Mouse (Mus musculus): ENCODE data around the gene Sema5b. TPM values are rescaled to one million over a fixed set of nuclear protein-coding genes. Genes with fewer than 3 reads are reported as not detected.

Sema5b gene
- total and polyA plus RNA-seq, 3 experiments = not detected

DNA sequence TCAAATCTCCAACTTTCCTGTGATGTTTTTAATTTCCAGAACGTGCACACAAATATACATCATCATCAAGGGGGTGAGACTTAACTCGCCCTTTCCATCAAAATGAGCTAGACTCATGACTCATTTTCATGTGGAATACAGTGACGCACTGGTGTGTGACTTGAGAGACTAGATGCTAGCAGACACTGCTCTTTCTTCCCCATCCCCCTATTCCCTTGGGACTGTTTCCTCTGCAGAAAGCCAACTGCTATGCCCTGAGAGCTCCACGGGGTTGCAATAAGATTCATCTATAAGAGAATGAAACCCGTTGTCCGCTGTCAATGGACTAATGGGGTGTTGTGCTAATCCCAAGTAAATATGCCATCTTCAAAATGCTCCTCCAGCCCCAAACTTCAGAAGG, 32.4 kb upstream of the Sema5b start:
- no peaks in the 10 kb centered on the region for H3K79me2 ChIP-seq (ENCODE audit: control insufficient read depth, insufficient read depth, low read length, poor library complexity)
- H3K9ac ChIP-seq (ENCODE audit: control insufficient read depth, low read depth, low read length, poor library complexity, severe bottlenecking) = no peak overlapping the region
- no peak overlapping the region for H3K4me3 ChIP-seq (ENCODE audit: control insufficient read depth in 1 of 2, insufficient read depth in 1 of 2, low read depth in 2 of 2, low read length in 2 of 2)
- no peaks in the 10 kb centered on the region; a peak in 1 of 4 replicates for H3K27me3 ChIP-seq (ENCODE audit: control insufficient read depth in 1 of 2, insufficient read depth in 2 of 2, low read length in 2 of 2)
- H3K4me1 ChIP-seq (ENCODE audit: control insufficient read depth in 1 of 2, insufficient read depth in 2 of 2, low read length in 2 of 2) = no peaks in the 10 kb centered on the region
- no peaks in the 10 kb centered on the region for H3K36me3 ChIP-seq (ENCODE audit: control insufficient read depth in 1 of 2, insufficient read depth in 2 of 2, low read length in 2 of 2)
- TF ChIP-seq ZC3H11A (IDR thresholded peaks at IDR 0.05; ENCODE audit: low read depth, low read length) = no peak
- no peak for TF ChIP-seq USF2 (IDR thresholded peaks at IDR 0.05; ENCODE audit: borderline replicate concordance in 1 of 2, insufficient read depth in 1 of 2, low read depth in 1 of 2, low read length in 2 of 2)
- no peak for TF ChIP-seq TBP (IDR thresholded peaks at IDR 0.05; ENCODE audit: low read depth, low read length)
- TF ChIP-seq CHD2 (IDR thresholded peaks at IDR 0.05; ENCODE audit: low read length) = no peak
- TF ChIP-seq KAT2A (conservative IDR thresholded peaks at IDR 0.05; ENCODE audit: low read depth, low read length) = no peak
- TF ChIP-seq E2F4 (IDR thresholded peaks at IDR 0.05; ENCODE audit: borderline replicate concordance, low read depth, low read length) = no peak
- TF ChIP-seq ELF1 (IDR thresholded peaks at IDR 0.05; ENCODE audit: low read depth, low read length) = no peak
- TF ChIP-seq ZNF384 (IDR thresholded peaks at IDR 0.05; ENCODE audit: low read depth, low read length) = no peak
- TF ChIP-seq USF1 (IDR thresholded peaks at IDR 0.05; ENCODE audit: low read depth, low read length) = no peak
- TF ChIP-seq MXI1 (IDR thresholded peaks at IDR 0.05; ENCODE audit: low read depth, low read length) = no peak
- TF ChIP-seq MAX (IDR thresholded peaks at IDR 0.05; ENCODE audit: low read length) = no peak
- no peak for TF ChIP-seq ZMIZ1 (IDR thresholded peaks at IDR 0.05; ENCODE audit: low read depth, low read length)
- DNase-seq (ENCODE audit: low read depth, low spot score) = no peak
- H3K9me3 ChIP-seq (replicated peaks; ENCODE audit: insufficient read depth, low read length) = no peaks in the 10 kb centered on the region
- H3K27ac ChIP-seq (ENCODE audit: control insufficient read depth, low read depth, low read length) = no peak overlapping the region

- Histone ChIP-seq H3K79me2 (ENCODE audit: control insufficient read depth, insufficient read depth, low read length, poor library complexity) (no peaks in the 10 kb centered on the region), H3K36me3 (ENCODE audit: control insufficient read depth in 1 of 2, insufficient read depth in 2 of 2, low read length in 2 of 2) (no peaks in the 10 kb centered on the region), H3K27ac (ENCODE audit: control insufficient read depth, low read depth, low read length) (no peak overlapping the region), H3K4me1 (ENCODE audit: control insufficient read depth in 1 of 2, insufficient read depth in 2 of 2, low read length in 2 of 2) (no peaks in the 10 kb centered on the region), H3K27me3 (ENCODE audit: control insufficient read depth in 1 of 2, insufficient read depth in 2 of 2, low read length in 2 of 2) (no peaks in the 10 kb centered on the region; a peak in 1 of 4 replicates), H3K4me3 (ENCODE audit: control insufficient read depth in 1 of 2, insufficient read depth in 1 of 2, low read depth in 2 of 2, low read length in 2 of 2) (no peak overlapping the region), H3K9ac (ENCODE audit: control insufficient read depth, low read depth, low read length, poor library complexity, severe bottlenecking) (no peak overlapping the region), H3K9me3 (replicated peaks; ENCODE audit: insufficient read depth, low read length) (no peaks in the 10 kb centered on the region)
- no peak for DNase-seq (ENCODE audit: low read depth, low spot score)
- TF ChIP-seq CTCF (IDR thresholded peaks at IDR 0.05 in 2 of 3, conservative IDR thresholded peaks at IDR 0.05 in 1 of 3; ENCODE audit: control insufficient read depth in 1 of 3, insufficient read depth in 1 of 3, low read depth in 2 of 3, low read length in 3 of 3, poor library complexity in 1 of 3, severe bottlenecking in 1 of 3) = no peak
- no peak for TF ChIP-seq POLR2AphosphoS5 (IDR thresholded peaks at IDR 0.05; ENCODE audit: borderline replicate concordance, low read depth, low read length)
- TF ChIP-seq HCFC1 (IDR thresholded peaks at IDR 0.05; ENCODE audit: low read depth, low read length) = no peak
- TF ChIP-seq NRF1 (IDR thresholded peaks at IDR 0.05; ENCODE audit: insufficient read depth, low read depth, low read length, poor library complexity, severe bottlenecking) = no peak
- no peak for TF ChIP-seq UBTF (IDR thresholded peaks at IDR 0.05; ENCODE audit: borderline replicate concordance, insufficient read depth, low read depth, low read length)
- no peak for TF ChIP-seq POLR2AphosphoS2 (IDR thresholded peaks at IDR 0.05; ENCODE audit: low read length)
- TF ChIP-seq SMC3 (IDR thresholded peaks at IDR 0.05; ENCODE audit: low read depth, low read length) = no peak
- TF ChIP-seq ZC3H11A (IDR thresholded peaks at IDR 0.05; ENCODE audit: low read depth, low read length) = no peak
- no peak for TF ChIP-seq MAZ (IDR thresholded peaks at IDR 0.05; ENCODE audit: low read depth, low read length)
- no peak for TF ChIP-seq USF1 (IDR thresholded peaks at IDR 0.05; ENCODE audit: low read depth, low read length)
- TF ChIP-seq RAD21 (IDR thresholded peaks at IDR 0.05; ENCODE audit: low read depth, low read length) = no peak
- TF ChIP-seq POLR2A (IDR thresholded peaks at IDR 0.05; ENCODE audit: control insufficient read depth in 1 of 2, insufficient read depth in 1 of 2, low read depth in 1 of 2, low read length in 2 of 2, poor library complexity in 1 of 2) = no peak
- TF ChIP-seq CHD1 (IDR thresholded peaks at IDR 0.05; ENCODE audit: low read depth, low read length) = no peak
These were observed 31.4 kb upstream of the Sema5b start for GRCm38 (mm10) chr16:35509331-35510070.
